Mouse (Mus musculus) CH12.LX (cell line): ENCODE results near the gene Fkbp9.

Experiments
- CTCF ChIP-seq, 2 experiments: IDR thresholded peaks in 1 of 2; conservative IDR thresholded peaks in 1 of 2; 2 replicates each; pipeline ENCODE4 v1.5.1; 2011 to 2012; ENCODE audit warnings: low read depth in 2 of 2, low read length in 2 of 2, improper control_type of control experiment in 1 of 2, inconsistent platforms in 1 of 2, mild to moderate bottlenecking in 1 of 2, moderate library complexity in 1 of 2
- ELF1 ChIP-seq: IDR thresholded peaks from 2 replicates; pipeline ENCODE4 v1.6.1; 2014; ENCODE audit warnings: low read depth, mild to moderate bottlenecking, inconsistent platforms, low read length, improper control_type of control experiment
- ETS1 ChIP-seq: conservative IDR thresholded peaks from 2 replicates; pipeline ENCODE4 v1.6.1; 2012; ENCODE audit warnings: low read depth, mild to moderate bottlenecking, inconsistent platforms, low read length, improper control_type of control experiment, moderate library complexity
- HCFC1 ChIP-seq: IDR thresholded peaks from 2 replicates; pipeline ENCODE4 v1.6.1; 2012; ENCODE audit warnings: low read depth, mild to moderate bottlenecking, inconsistent platforms, low read length, improper control_type of control experiment
- IRF4 ChIP-seq: IDR thresholded peaks from 2 replicates; pipeline ENCODE4 v1.6.1; 2014; ENCODE audit warnings: low read depth, mild to moderate bottlenecking, inconsistent platforms, low read length, improper control_type of control experiment
- JUN ChIP-seq: IDR thresholded peaks from 2 replicates; pipeline ENCODE4 v1.6.1; 2011; ENCODE audit warnings: low read depth, mild to moderate bottlenecking, low read length, improper control_type of control experiment, moderate library complexity; ENCODE audit not compliant: insufficient read depth
- NRF1 ChIP-seq: IDR thresholded peaks from 2 replicates; pipeline ENCODE4 v1.6.1; 2014; ENCODE audit warnings: low read depth, mild to moderate bottlenecking, inconsistent platforms, low read length, improper control_type of control experiment, moderate library complexity
- POLR2A ChIP-seq: IDR thresholded peaks from 2 replicates; pipeline ENCODE4 v1.6.1; 2011; ENCODE audit warnings: low read depth, mild to moderate bottlenecking, improper control_type of control experiment, low read length
- RAD21 ChIP-seq: IDR thresholded peaks from 2 replicates; pipeline ENCODE4 v1.6.1; 2011; ENCODE audit warnings: low read depth, mild to moderate bottlenecking, low read length, improper control_type of control experiment, moderate library complexity
- SIN3A ChIP-seq: IDR thresholded peaks from 2 replicates; pipeline ENCODE4 v1.6.1; 2012; ENCODE audit warnings: low read length, improper control_type of control experiment, inconsistent platforms
- ZC3H11A ChIP-seq: IDR thresholded peaks from 2 replicates; pipeline ENCODE4 v1.6.1; 2012; ENCODE audit warnings: low read depth, mild to moderate bottlenecking, inconsistent platforms, low read length, improper control_type of control experiment
- ZNF384 ChIP-seq: IDR thresholded peaks from 2 replicates; pipeline ENCODE4 v1.6.1; 2012; ENCODE audit warnings: low read depth, low read length, improper control_type of control experiment, inconsistent platforms

GRCm38 (mm10) chr6:56901336-56901735 is 69.5 kb downstream of the Fkbp9 start:
- no peak for TF ChIP-seq ZC3H11A
- TF ChIP-seq JUN = no peak
- TF ChIP-seq SIN3A = no peak; the same call in 1 of the 2 replicates
- no peak for TF ChIP-seq POLR2A
- no peak for TF ChIP-seq IRF4
- no peak for TF ChIP-seq RAD21
- no peak for TF ChIP-seq CTCF (conservative IDR thresholded peaks at IDR 0.05 in 1 of 2, IDR thresholded peaks at IDR 0.05 in 1 of 2; ENCODE audit: low read depth in 2 of 2, low read length in 2 of 2)
- no peak for TF ChIP-seq ZNF384
- TF ChIP-seq HCFC1 = no peak
- TF ChIP-seq ETS1 = no peak
- TF ChIP-seq ELF1 = no peak
- TF ChIP-seq NRF1 = no peak
